In genomic region chr10:120488526-120488925, GRCm38 (mm10) we compare ENCODE assay signal across 17 mouse cellular contexts. TPM values are rescaled to one million over a fixed set of nuclear protein-coding genes. Genes with fewer than 3 reads are reported as not detected.
"Had no signal": no experiment of that assay in that cellular context is flagged by ENCODE, and none has a peak within 500 bp of the region (broad histone marks: within the 10 kb centered on the region; RNA-seq: fewer than 3 reads in every experiment).

No protein-coding gene starts in this region.

- DNase-seq: retina, postnatal 1 day; right cerebral cortex, adult 18-20 months; right cerebral cortex, postnatal 14 days; right cerebral cortex, postnatal 25 days; right cerebral cortex, postnatal 4 days; spleen, adult 18-20 months; thymus, adult 18-20 months; thymus, adult 2 months; thymus, postnatal 14 days; thymus, postnatal 25 days; thymus, postnatal 36 days; thymus, postnatal 4 days had no signal

- H3K36me3 ChIP-seq: neural tube, embryonic 15.5 days; stomach, embryonic 15.5 days had no signal

- H3K9me3 ChIP-seq: neural tube, embryonic 15.5 days; stomach, embryonic 15.5 days had no signal

- H3K4me3 ChIP-seq: neural tube, embryonic 15.5 days; stomach, embryonic 15.5 days had no signal

- H3K9ac ChIP-seq: neural tube, embryonic 15.5 days; stomach, embryonic 15.5 days had no signal

- H3K27me3 ChIP-seq: neural tube, embryonic 15.5 days; stomach, embryonic 15.5 days had no signal

- H3K4me2 ChIP-seq: neural tube, embryonic 15.5 days; stomach, embryonic 15.5 days had no signal

- H3K27ac ChIP-seq: neural tube, embryonic 15.5 days; stomach, embryonic 15.5 days; stomach, postnatal 0 days had no signal

- H3K4me1 ChIP-seq: neural tube, embryonic 15.5 days; stomach, embryonic 15.5 days had no signal

RNA-seq across cellular contexts. Expression of gene Hmga2, which starts 12.3 kb away (rescaled TPM):
- polyA plus RNA-seq: spleen, adult 2 months; urinary bladder, adult 2 months had no signal
